Mouse (Mus musculus): Measurements from ENCODE around the gene Fzd1. TPM values are rescaled to one million over a fixed set of nuclear protein-coding genes. Genes with fewer than 3 reads are reported as not detected.

The Fzd1 gene
- polyA plus RNA-seq, 1 experiment = 1.6 TPM

GRCm38 (mm10) chr5:4790265-4790664, 32.4 kb upstream of the Fzd1 start:
- no peaks in the 10 kb centered on the region for H3K4me1 ChIP-seq (ENCODE audit: control insufficient read depth, insufficient read depth, low read length)
- no peaks in the 10 kb centered on the region for H3K9me3 ChIP-seq (replicated peaks; ENCODE audit: control insufficient read depth, insufficient read depth, low read length, poor library complexity, severe bottlenecking)
- no peak overlapping the region for H3K4me3 ChIP-seq (ENCODE audit: low read depth, low read length)
- H3K9ac ChIP-seq (ENCODE audit: low read depth, poor library complexity, severe bottlenecking) = no peak overlapping the region
- no peaks in the 10 kb centered on the region for H3K27me3 ChIP-seq (ENCODE audit: control insufficient read depth, insufficient read depth, low read length, poor library complexity, severe bottlenecking)
- no peak overlapping the region for H3K27ac ChIP-seq (ENCODE audit: insufficient read depth, low read length)
- no peaks in the 10 kb centered on the region for H3K36me3 ChIP-seq (ENCODE audit: control insufficient read depth, insufficient read depth, low read length, poor library complexity, severe bottlenecking)
- TF ChIP-seq CTCF (IDR thresholded peaks at IDR 0.05; ENCODE audit: low read depth, low read length) (no peak), POLR2A (IDR thresholded peaks at IDR 0.05; ENCODE audit: insufficient read depth, low read length) (no peak), EP300 (IDR thresholded peaks at IDR 0.05; ENCODE audit: insufficient read depth, low read depth, low read length) (no peak)

- H3K9me3 ChIP-seq (replicated peaks; ENCODE audit: control insufficient read depth, insufficient read depth, low read length, poor library complexity, severe bottlenecking) = no peaks in the 10 kb centered on the region
- TF ChIP-seq POLR2A (IDR thresholded peaks at IDR 0.05; ENCODE audit: insufficient read depth, low read length) = no peak
- H3K36me3 ChIP-seq (ENCODE audit: control insufficient read depth, insufficient read depth, low read length, poor library complexity, severe bottlenecking) = no peaks in the 10 kb centered on the region
- H3K4me1 ChIP-seq (ENCODE audit: control insufficient read depth, insufficient read depth, low read length) = no peaks in the 10 kb centered on the region
- no peak overlapping the region for H3K9ac ChIP-seq (ENCODE audit: low read depth, poor library complexity, severe bottlenecking)
- no peak overlapping the region for H3K27ac ChIP-seq (ENCODE audit: insufficient read depth, low read length)
- no peaks in the 10 kb centered on the region for H3K27me3 ChIP-seq (ENCODE audit: control insufficient read depth, insufficient read depth, low read length, poor library complexity, severe bottlenecking)
- no peak overlapping the region for H3K4me3 ChIP-seq (ENCODE audit: low read depth, low read length)
These were observed 30.6 kb upstream of the Fzd1 start for GRCm38 (mm10) chr5:4788484-4788883.

GRCm38 (mm10) chr5:4786816-4787215, 29.0 kb upstream of the Fzd1 start:
- Histone ChIP-seq H3K27me3 (ENCODE audit: control insufficient read depth, insufficient read depth, low read length, poor library complexity, severe bottlenecking) (no peaks in the 10 kb centered on the region), H3K4me3 (ENCODE audit: low read depth, low read length) (no peak overlapping the region), H3K9me3 (replicated peaks; ENCODE audit: control insufficient read depth, insufficient read depth, low read length, poor library complexity, severe bottlenecking) (no peaks in the 10 kb centered on the region), H3K9ac (ENCODE audit: low read depth, poor library complexity, severe bottlenecking) (no peak overlapping the region), H3K4me1 (ENCODE audit: control insufficient read depth, insufficient read depth, low read length) (no peaks in the 10 kb centered on the region), H3K36me3 (ENCODE audit: control insufficient read depth, insufficient read depth, low read length, poor library complexity, severe bottlenecking) (no peaks in the 10 kb centered on the region), H3K27ac (ENCODE audit: insufficient read depth, low read length) (no peak overlapping the region)
- TF ChIP-seq CTCF (IDR thresholded peaks at IDR 0.05; ENCODE audit: low read depth, low read length) (no peak), EP300 (IDR thresholded peaks at IDR 0.05; ENCODE audit: insufficient read depth, low read depth, low read length) (no peak), POLR2A (IDR thresholded peaks at IDR 0.05; ENCODE audit: insufficient read depth, low read length) (no peak)

GRCm38 (mm10) chr5:4778274-4778673, 20.4 kb upstream of the Fzd1 start:
- Histone ChIP-seq H3K4me1 (ENCODE audit: control insufficient read depth, insufficient read depth, low read length) (no peaks in the 10 kb centered on the region), H3K36me3 (ENCODE audit: control insufficient read depth, insufficient read depth, low read length, poor library complexity, severe bottlenecking) (no peaks in the 10 kb centered on the region), H3K27me3 (ENCODE audit: control insufficient read depth, insufficient read depth, low read length, poor library complexity, severe bottlenecking) (no peaks in the 10 kb centered on the region), H3K27ac (ENCODE audit: insufficient read depth, low read length) (no peak overlapping the region), H3K9me3 (replicated peaks; ENCODE audit: control insufficient read depth, insufficient read depth, low read length, poor library complexity, severe bottlenecking) (no peaks in the 10 kb centered on the region), H3K4me3 (ENCODE audit: low read depth, low read length) (no peak overlapping the region), H3K9ac (ENCODE audit: low read depth, poor library complexity, severe bottlenecking) (no peak overlapping the region)
- TF ChIP-seq CTCF (IDR thresholded peaks at IDR 0.05; ENCODE audit: low read depth, low read length) (no peak), POLR2A (IDR thresholded peaks at IDR 0.05; ENCODE audit: insufficient read depth, low read length) (no peak), EP300 (IDR thresholded peaks at IDR 0.05; ENCODE audit: insufficient read depth, low read depth, low read length) (no peak)

- Histone ChIP-seq H3K4me3 (ENCODE audit: low read depth, low read length) (no peak overlapping the region), H3K27me3 (ENCODE audit: control insufficient read depth, insufficient read depth, low read length, poor library complexity, severe bottlenecking) (no peaks in the 10 kb centered on the region), H3K9me3 (replicated peaks; ENCODE audit: control insufficient read depth, insufficient read depth, low read length, poor library complexity, severe bottlenecking) (no peaks in the 10 kb centered on the region), H3K36me3 (ENCODE audit: control insufficient read depth, insufficient read depth, low read length, poor library complexity, severe bottlenecking) (no peaks in the 10 kb centered on the region), H3K27ac (ENCODE audit: insufficient read depth, low read length) (no peak overlapping the region), H3K9ac (ENCODE audit: low read depth, poor library complexity, severe bottlenecking) (no peak overlapping the region), H3K4me1 (ENCODE audit: control insufficient read depth, insufficient read depth, low read length) (no peaks in the 10 kb centered on the region)
- TF ChIP-seq EP300 (IDR thresholded peaks at IDR 0.05; ENCODE audit: insufficient read depth, low read depth, low read length) (no peak), POLR2A (IDR thresholded peaks at IDR 0.05; ENCODE audit: insufficient read depth, low read length) (no peak), CTCF (IDR thresholded peaks at IDR 0.05; ENCODE audit: low read depth, low read length) (no peak)
These were observed 18.7 kb upstream of the Fzd1 start for GRCm38 (mm10) chr5:4776495-4776894.

GRCm38 (mm10) chr5:4773090-4773772, 15.4 kb upstream of the Fzd1 start:
- H3K9me3 ChIP-seq (replicated peaks; ENCODE audit: control insufficient read depth, insufficient read depth, low read length, poor library complexity, severe bottlenecking) = no peaks in the 10 kb centered on the region

More at GRCm38 (mm10) chr5:4773090-4773772, 15.4 kb upstream of the Fzd1 start:
- TF ChIP-seq POLR2A (IDR thresholded peaks at IDR 0.05; ENCODE audit: insufficient read depth, low read length) (no peak), CTCF (IDR thresholded peaks at IDR 0.05; ENCODE audit: low read depth, low read length) (no peak), EP300 (IDR thresholded peaks at IDR 0.05; ENCODE audit: insufficient read depth, low read depth, low read length) (no peak)
- Histone ChIP-seq H3K4me1 (ENCODE audit: control insufficient read depth, insufficient read depth, low read length) (no peaks in the 10 kb centered on the region), H3K36me3 (ENCODE audit: control insufficient read depth, insufficient read depth, low read length, poor library complexity, severe bottlenecking) (no peaks in the 10 kb centered on the region), H3K4me3 (ENCODE audit: low read depth, low read length) (no peak overlapping the region), H3K27me3 (ENCODE audit: control insufficient read depth, insufficient read depth, low read length, poor library complexity, severe bottlenecking) (no peaks in the 10 kb centered on the region), H3K9ac (ENCODE audit: low read depth, poor library complexity, severe bottlenecking) (no peak overlapping the region), H3K27ac (ENCODE audit: insufficient read depth, low read length) (no peak overlapping the region)
